Mouse (Mus musculus) forebrain, embryonic 16.5 days (tissue): ENCODE data around the gene Ccdc71. TPM values are rescaled to one million over a fixed set of nuclear protein-coding genes. Genes with fewer than 3 reads are reported as not detected.

Experiments
- ATAC-seq: fragments of 200-750 bp; cut with Nextera tagmentation; 2 replicates; pipeline ENCODE4 v1.8.0; 2017; ENCODE audit warnings: mild to moderate bottlenecking, moderate library complexity
- H3K27ac ChIP-seq: fragments of 300-500 bp; sonication (generic); 2 replicates; pipeline ENCODE4 v1.5.1; 2014; ENCODE audit warnings: low read length, control low read depth
- H3K27me3 ChIP-seq: fragments of 300-500 bp; sonication (generic); replicated peaks from 2 replicates; pipeline ENCODE4 v1.6.1; 2014; ENCODE audit warnings: low read length; ENCODE audit not compliant: control insufficient read depth, insufficient read depth
- H3K36me3 ChIP-seq: fragments of 300-500 bp; sonication (generic); 2 replicates; pipeline ENCODE4 v1.6.1; 2014; ENCODE audit not compliant: control insufficient read depth, insufficient read depth
- H3K4me1 ChIP-seq: fragments of 300-500 bp; sonication (generic); replicated peaks from 2 replicates; pipeline ENCODE4 v1.6.1; 2014; ENCODE audit warnings: low read length; ENCODE audit not compliant: control insufficient read depth, insufficient read depth
- H3K4me2 ChIP-seq: fragments of 300-500 bp; sonication (generic); 2 replicates; pipeline ENCODE4 v1.6.1; 2014; ENCODE audit warnings: mild to moderate bottlenecking, low read length, control low read depth
- H3K4me3 ChIP-seq: fragments of 300-500 bp; sonication (generic); replicated peaks from 2 replicates; pipeline ENCODE4 v1.5.1; 2014; ENCODE audit warnings: mild to moderate bottlenecking, low read length, control low read depth
- H3K9ac ChIP-seq: fragments of 300-500 bp; sonication (generic); replicated peaks from 2 replicates; pipeline ENCODE4 v1.6.1; 2014; ENCODE audit warnings: low read depth, low read length, control low read depth
- H3K9me3 ChIP-seq: fragments of 300-500 bp; sonication (generic); 2 replicates; pipeline ENCODE4 v1.6.1; 2016; ENCODE audit warnings: low read length; ENCODE audit not compliant: control insufficient read depth
- whole genome bisulfite sequencing: fragments of 180-500 bp; shearing (Covaris S2); extraction: QIAGEN DNeasy Blood & Tissue Kit; methylation state at CpG from one replicate; pipeline ENCODE4 v1.1.7; 2014; 5-methylcytosine and 5-hydroxymethylcytosine counted together
- polyA plus RNA-seq: library from polyadenylated mRNA; unstranded; fragments of >200 nt; fragmentation: Nextera tagmentation; extraction: Ambion mirVana; gene quantifications from 2 replicates; pipeline ENCODE4 v1.2.1, GENCODE M21; 2015

Gene Ccdc71
- polyA plus RNA-seq, 1 experiment from 2014 or later, result 68.7 TPM

- no peak for ATAC-seq
- no peak overlapping the region for H3K4me3 ChIP-seq
- no peaks in the 10 kb centered on the region for H3K9me3 ChIP-seq
- H3K27me3 ChIP-seq, result no peaks in the 10 kb centered on the region
- H3K27ac ChIP-seq, result no peak overlapping the region
- no peaks in the 10 kb centered on the region for H3K36me3 ChIP-seq
- H3K4me1 ChIP-seq, result peaks cover 12% of the 10 kb centered on the region
- WGBS, result 93% methylated on average over 18 of the region's 18 CpGs
- no peak overlapping the region for H3K4me2 ChIP-seq
- no peak overlapping the region for H3K9ac ChIP-seq
These were observed 22.9 kb downstream of the Ccdc71 start for GRCm38 (mm10) chr9:108483051-108483790.

GRCm38 (mm10) chr9:108484021-108484420, 23.7 kb downstream of the Ccdc71 start:
- 97% methylated on average over 15 of the region's 15 CpGs for WGBS
- Histone ChIP-seq H3K27me3 (no peaks in the 10 kb centered on the region), H3K36me3 (no peaks in the 10 kb centered on the region), H3K4me3 (no peak overlapping the region), H3K9me3 (no peaks in the 10 kb centered on the region), H3K4me2 (no peak overlapping the region), H3K4me1 (peaks cover 9% of the 10 kb centered on the region), H3K27ac (no peak overlapping the region), H3K9ac (no peak overlapping the region)
- no peak for ATAC-seq

GRCm38 (mm10) chr9:108485301-108485875, 25.1 kb downstream of the Ccdc71 start:
- Histone ChIP-seq H3K4me2 (no peak overlapping the region), H3K27ac (no peak overlapping the region), H3K9me3 (no peaks in the 10 kb centered on the region), H3K4me3 (no peak overlapping the region), H3K36me3 (no peaks in the 10 kb centered on the region), H3K9ac (no peak overlapping the region), H3K4me1 (peaks cover 7% of the 10 kb centered on the region), H3K27me3 (no peaks in the 10 kb centered on the region)
- WGBS, result 97% methylated on average over 19 of the region's 19 CpGs
- no peak for ATAC-seq

GRCm38 (mm10) chr9:108486973-108487530, 26.7 kb downstream of the Ccdc71 start:
- Histone ChIP-seq H3K4me3 (no peak overlapping the region), H3K4me2 (no peak overlapping the region), H3K36me3 (no peaks in the 10 kb centered on the region), H3K9me3 (no peaks in the 10 kb centered on the region), H3K27ac (no peak overlapping the region), H3K9ac (no peak overlapping the region), H3K27me3 (no peaks in the 10 kb centered on the region), H3K4me1 (peaks cover 17% of the 10 kb centered on the region)
- 93% methylated on average over 8 of the region's 8 CpGs for WGBS
- ATAC-seq, result no peak

- peaks cover 7% of the 10 kb centered on the region for H3K36me3 ChIP-seq
- WGBS, result 92% methylated on average over 17 of the region's 17 CpGs
These were observed 28.1 kb downstream of the Ccdc71 start for GRCm38 (mm10) chr9:108488403-108488802.

GRCm38 (mm10) chr9:108489215-108489614, 28.9 kb downstream of the Ccdc71 start:
- Histone ChIP-seq H3K9me3 (no peaks in the 10 kb centered on the region), H3K27me3 (no peaks in the 10 kb centered on the region), H3K4me3 (no peak overlapping the region), H3K27ac (no peak overlapping the region; the same call in 1 of the 2 replicates), H3K9ac (no peak overlapping the region), H3K36me3 (peaks cover 10% of the 10 kb centered on the region), H3K4me1 (peaks cover 22% of the 10 kb centered on the region), H3K4me2 (no peak overlapping the region)
- ATAC-seq, result no peak
- 96% methylated on average over 20 of the region's 20 CpGs for WGBS

More at GRCm38 (mm10) chr9:108488403-108488802, 28.1 kb downstream of the Ccdc71 start:
- no peaks in the 10 kb centered on the region for H3K9me3 ChIP-seq
- H3K4me1 ChIP-seq, result peaks cover 22% of the 10 kb centered on the region
- H3K4me2 ChIP-seq, result no peak overlapping the region
- no peak for ATAC-seq
- no peaks in the 10 kb centered on the region for H3K27me3 ChIP-seq
- H3K9ac ChIP-seq, result no peak overlapping the region
- no peak overlapping the region for H3K4me3 ChIP-seq
- H3K27ac ChIP-seq, result no peak overlapping the region

GRCm38 (mm10) chr9:108489702-108490558, 29.6 kb downstream of the Ccdc71 start:
- Histone ChIP-seq H3K9ac (peak overlapping the region; percentile 94), H3K27ac (peak overlapping the region; percentile 88), H3K36me3 (peaks cover 17% of the 10 kb centered on the region), H3K4me3 (peak overlapping the region; percentile 75), H3K4me2 (peak overlapping the region; percentile 69), H3K9me3 (no peaks in the 10 kb centered on the region), H3K27me3 (no peaks in the 10 kb centered on the region), H3K4me1 (peaks cover 22% of the 10 kb centered on the region)
- WGBS, result 61% methylated on average over 26 of the region's 26 CpGs
- peak; percentile 13 for ATAC-seq

- Histone ChIP-seq H3K9ac (peak within 1 kb of the TSS; percentile 94), H3K4me2 (peak within 1 kb of the TSS; percentile 69), H3K36me3 (peaks cover 23% of the 10 kb centered on the region), H3K27me3 (no peaks in the 10 kb centered on the region), H3K4me1 (peaks cover 22% of the 10 kb centered on the region), H3K9me3 (no peaks in the 10 kb centered on the region), H3K27ac (peak within 1 kb of the TSS; percentile 88), H3K4me3 (peak within 1 kb of the TSS; percentile 75)
- peak; percentile 96 for ATAC-seq
- under 1% methylated on average over 69 of the region's 69 CpGs for WGBS
These were observed 30.4 kb downstream of the Ccdc71 start, which contains the start of gene Usp19 for GRCm38 (mm10) chr9:108490559-108491285. Gene Usp19, plus strand, starts transcription at chr9:108490602.
